Mouse (Mus musculus) adrenal gland, adult (tissue): Measurements from ENCODE around the gene Msi2.
A peak's percentile ranks its signal among the peaks of the same experiment; 100 is the strongest.

ENCODE experiments used
- DNase-seq, 2 experiments: peaks; one replicate each; pipeline ENCODE4 v3.0.0; 2022 to 2023; ENCODE audit warnings: low spot score in 1 of 2; ENCODE audit not compliant: inconsistent age in 2 of 2

Gene Msi2

GRCm38 (mm10) chr11:88295298-88295697, 423.0 kb downstream of the Msi2 start:
- no peak for DNase-seq

- no peak for DNase-seq
Measured at GRCm38 (mm10) chr11:88294394-88294710, 424.0 kb downstream of the Msi2 start.

- DNase-seq: no peak
Measured at GRCm38 (mm10) chr11:88293631-88294393, 424.5 kb downstream of the Msi2 start, which contains the start of gene Ccdc182. Gene Ccdc182, plus strand, starts transcription at chr11:88294058.

GRCm38 (mm10) chr11:88291688-88292087, 426.6 kb downstream of the Msi2 start:
- DNase-seq: peak; percentile 37 to 75

DNA sequence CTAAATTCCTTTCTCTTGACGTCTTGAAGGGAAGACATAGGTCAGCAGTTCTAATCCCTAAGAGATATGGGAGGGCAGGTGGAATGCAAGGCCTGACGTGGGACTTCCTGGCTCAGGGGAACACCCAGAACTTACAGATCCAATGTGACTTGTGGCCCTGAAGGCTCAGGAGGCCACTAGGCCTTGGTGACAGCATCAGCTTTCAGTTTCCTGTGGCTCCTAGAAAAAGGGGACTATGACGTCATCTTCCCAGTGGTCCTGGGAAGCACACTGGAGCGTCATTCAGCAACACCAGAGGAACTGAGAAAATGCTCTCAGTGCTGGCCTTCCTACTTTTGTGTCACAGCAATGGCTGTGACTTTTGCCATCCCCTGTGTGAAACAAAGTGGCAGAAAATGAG, 427.1 kb downstream of the Msi2 start:
- no peak for DNase-seq
